Mouse (Mus musculus) heart, postnatal 36 days (tissue): ENCODE measurements around the gene Gldn. TPM values are rescaled to one million over a fixed set of nuclear protein-coding genes. Genes with fewer than 3 reads are reported as not detected.

Source experiments
- DNase-seq, 2 experiments: peaks; one replicate each; pipeline ENCODE4 v3.0.0; 2021 to 2022
- intact Hi-C: fragments of 180-260 bp; cut with DNase I; formaldehyde crosslinking; loops from one replicate; pipeline ENCODE4 v1.15.1; 2025
- total RNA-seq, 2 experiments: library from RNA; stranded (reverse); gene quantifications; 2 replicates each; pipeline ENCODE4 v1.2.3; 2021

Gldn gene
- total RNA-seq, 2 experiments from 2014 or later: 0.11 TPM; not detected in 1

GRCm38 (mm10) chr9:54356756-54357155 lies 70.5 kb downstream of the Gldn start:
- no peak for DNase-seq
- intact Hi-C loops: no loop called here

Other genes starting within 250 kb of the Gldn start
- under 1 TPM; 0.19 to 0.33 TPM for gene Tnfaip8l3, start 218.1 kb upstream of the Gldn start, total RNA-seq
- not detected for gene Cyp19a1, start 18.4 kb upstream of the Gldn start, total RNA-seq
- 10 to 100 TPM; 22.3 to 25.6 TPM for gene Dmxl2, start 215.1 kb downstream of the Gldn start, total RNA-seq